Mouse (Mus musculus) midbrain, embryonic 11.5 days (tissue): ENCODE data around the gene Gm2174. TPM values are rescaled to one million over a fixed set of nuclear protein-coding genes. Genes with fewer than 3 reads are reported as not detected.

Experiments used
- ATAC-seq: fragments of 200-750 bp; cut with Nextera tagmentation; 2 replicates; pipeline ENCODE4 v1.8.0; 2017; ENCODE audit warnings: moderate TSS enrichment, moderate library complexity; ENCODE audit not compliant: low FRiP score
- DNase-seq: peaks from one replicate; pipeline ENCODE4 v3.0.0; 2015; ENCODE audit warnings: low spot score; ENCODE audit errors: missing footprints
- H3K27ac ChIP-seq: fragments of 300-500 bp; sonication (generic); 2 replicates; pipeline ENCODE4 v1.5.1; 2014; ENCODE audit warnings: low read depth, low read length
- H3K27me3 ChIP-seq: fragments of 300-500 bp; sonication (generic); 2 replicates; pipeline ENCODE4 v1.6.1; 2014; ENCODE audit warnings: mild to moderate bottlenecking, low read length, moderate library complexity, mixed read lengths; ENCODE audit not compliant: control insufficient read depth, insufficient read depth
- H3K36me3 ChIP-seq: fragments of 300-500 bp; sonication (generic); 2 replicates; pipeline ENCODE4 v1.6.1; 2014; ENCODE audit warnings: mild to moderate bottlenecking, low read length, moderate library complexity, mixed read lengths; ENCODE audit not compliant: control insufficient read depth, insufficient read depth
- H3K4me1 ChIP-seq: fragments of 300-500 bp; sonication (generic); 2 replicates; pipeline ENCODE4 v1.6.1; 2014; ENCODE audit warnings: low read length; ENCODE audit not compliant: control insufficient read depth, insufficient read depth
- H3K4me2 ChIP-seq: fragments of 300-500 bp; sonication (generic); 2 replicates; pipeline ENCODE4 v1.6.1; 2014; ENCODE audit warnings: mild to moderate bottlenecking, moderate library complexity
- H3K4me3 ChIP-seq: fragments of 300-500 bp; sonication (generic); 2 replicates; pipeline ENCODE4 v1.5.1; 2014; ENCODE audit warnings: low read depth, low read length
- H3K9ac ChIP-seq: fragments of 300-500 bp; sonication (generic); 2 replicates; pipeline ENCODE4 v1.6.1; 2014; ENCODE audit warnings: low read length
- H3K9me3 ChIP-seq: fragments of 300-500 bp; sonication (generic); 2 replicates; pipeline ENCODE4 v1.6.1; 2016; ENCODE audit warnings: low read length; ENCODE audit not compliant: control insufficient read depth
- WGBS: fragments of 180-500 bp; shearing (Covaris S2); extraction: QIAGEN DNeasy Blood & Tissue Kit; methylation state at CpG from one replicate; pipeline ENCODE4 v1.1.7; 2014; 5-methylcytosine and 5-hydroxymethylcytosine counted together
- polyA plus RNA-seq: library from polyadenylated mRNA; unstranded; fragments of >200 nt; fragmentation: Nextera tagmentation; extraction: Ambion mirVana; gene quantifications from 2 replicates; pipeline ENCODE4 v1.2.1, GENCODE M21; 2014

Gene Gm2174
- polyA plus RNA-seq, 1 experiment from 2014 or later, result 2.2 TPM

DNA sequence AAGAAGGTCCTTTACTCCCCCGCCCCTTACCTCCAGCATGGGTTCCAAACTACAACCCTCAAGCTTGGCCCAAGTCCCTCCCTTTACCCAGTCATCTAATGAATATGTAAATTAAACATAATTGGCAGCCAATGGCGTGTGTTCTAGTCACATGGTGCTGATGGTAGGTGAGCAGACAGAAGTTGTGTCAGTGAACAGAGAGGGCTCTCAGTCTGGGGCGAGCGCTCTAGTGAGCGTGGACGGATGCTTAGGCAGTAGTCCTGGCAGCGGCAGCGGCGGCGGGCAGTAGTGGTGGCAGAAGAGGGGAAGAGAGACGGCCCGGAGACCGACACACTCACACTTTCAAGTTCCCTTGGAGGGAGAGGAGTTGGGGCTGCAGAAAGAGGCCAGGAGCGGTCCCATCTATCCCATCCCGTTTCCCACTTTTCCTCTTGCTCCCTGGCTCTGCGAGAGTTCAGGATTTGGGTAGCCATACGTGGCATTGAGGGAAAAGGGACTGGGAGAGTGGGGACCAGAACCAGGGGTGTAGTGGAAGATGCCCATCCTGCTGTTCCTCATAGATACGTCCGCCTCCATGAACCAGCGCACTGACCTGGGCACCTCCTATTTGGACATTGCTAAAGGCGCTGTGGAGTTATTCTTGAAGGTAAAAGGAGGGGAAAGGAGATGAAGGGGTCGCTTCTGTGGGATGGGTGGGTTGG lies 7.1 kb downstream of the Gm2174 start, which contains the start of gene Ints6l:
TSS of gene Ints6l (plus strand) at position 187 of the 701 bp plus-strand sequence.
- Histone ChIP-seq H3K4me2 (peak within 1 kb of the TSS; percentile 55), H3K27me3 (no peaks in the 10 kb centered on the region), H3K4me3 (peak within 1 kb of the TSS; percentile 55), H3K27ac (peak within 1 kb of the TSS; percentile 88), H3K9me3 (no peaks in the 10 kb centered on the region), H3K4me1 (no peaks in the 10 kb centered on the region), H3K9ac (peak within 1 kb of the TSS; percentile 79), H3K36me3 (no peaks in the 10 kb centered on the region)
- DNase-seq (peak; percentile 92), ATAC-seq (peak; percentile 86)
- WGBS, result 14% methylated on average over 20 of the region's 22 CpGs

DNA sequence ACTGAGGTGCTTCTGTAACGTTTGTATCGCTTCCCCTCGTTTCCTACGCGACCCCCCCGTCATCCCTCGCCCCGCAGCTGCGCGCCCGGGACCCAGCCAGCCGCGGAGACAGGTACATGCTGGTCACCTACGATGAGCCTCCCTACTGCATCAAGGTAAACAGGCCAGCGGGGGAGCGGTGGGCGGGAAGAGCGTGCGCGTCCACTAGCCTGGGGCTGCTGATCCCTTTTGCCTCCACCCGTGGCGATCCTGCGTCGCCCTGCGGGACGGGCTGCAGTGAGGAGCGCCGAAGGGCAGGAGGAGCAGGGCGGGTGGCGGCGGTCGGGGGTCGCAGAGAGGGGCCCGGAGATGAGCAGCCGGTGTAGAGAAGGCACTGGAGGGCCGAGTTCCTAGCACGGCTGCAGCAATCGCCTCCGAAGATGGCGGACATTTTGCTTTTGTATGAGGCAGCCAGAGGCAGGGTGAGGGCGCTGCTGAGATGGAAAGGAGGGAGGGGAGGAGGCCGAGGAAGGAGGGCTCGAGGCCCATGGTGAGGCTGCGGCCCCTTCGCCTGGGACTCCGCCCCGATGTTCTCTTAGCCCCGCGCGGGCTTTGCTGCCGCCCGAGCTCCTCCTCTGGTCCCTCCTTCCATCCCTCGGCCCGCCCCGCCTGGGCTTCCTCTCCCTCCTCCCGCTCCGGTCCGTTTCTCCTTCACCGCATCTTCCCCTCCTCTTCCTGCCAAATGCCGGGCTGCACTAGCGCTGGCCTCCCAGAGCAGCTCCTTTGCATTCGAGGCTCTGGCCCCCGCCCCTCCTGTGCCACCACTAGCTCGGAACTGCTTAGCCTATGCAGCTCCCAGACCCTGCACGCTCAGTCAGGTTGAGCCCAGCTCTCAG lies 7.8 kb downstream of the Gm2174 start:
- peak overlapping the region; percentile 88 for H3K27ac ChIP-seq
- no peaks in the 10 kb centered on the region for H3K4me1 ChIP-seq
- peak; percentile 94 for DNase-seq
- ATAC-seq, result peak; percentile 95
- 15% methylated on average over 46 of the region's 65 CpGs for WGBS
- H3K9ac ChIP-seq, result peak overlapping the region; percentile 79
- no peaks in the 10 kb centered on the region for H3K36me3 ChIP-seq
- H3K4me2 ChIP-seq, result peak overlapping the region; percentile 55
- H3K9me3 ChIP-seq, result no peaks in the 10 kb centered on the region
- H3K27me3 ChIP-seq, result no peaks in the 10 kb centered on the region
- peak overlapping the region; percentile 55 for H3K4me3 ChIP-seq

DNA sequence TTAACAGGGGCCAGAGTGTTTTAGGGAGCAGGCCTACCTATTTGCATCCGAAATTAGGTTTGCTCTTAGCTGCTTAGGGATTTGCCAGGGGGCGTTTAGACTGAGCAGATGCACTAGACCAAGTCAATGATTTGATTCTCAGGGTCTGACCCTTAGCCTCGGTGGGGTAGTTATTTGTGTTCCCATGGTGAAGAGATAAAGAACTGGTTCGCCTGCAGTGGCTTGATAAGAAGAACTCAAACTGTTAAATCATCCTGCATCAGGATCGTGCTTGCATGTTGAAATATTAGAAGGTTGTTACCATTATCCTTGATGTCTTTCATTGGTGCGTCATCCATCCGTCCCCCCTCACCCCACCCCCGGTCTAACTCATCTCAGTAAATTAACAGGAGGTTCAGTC lies 8.6 kb downstream of the Gm2174 start:
- Histone ChIP-seq H3K36me3 (no peaks in the 10 kb centered on the region), H3K9ac (peak overlapping the region; percentile 25; the same call in 1 of the 2 replicates), H3K4me1 (no peaks in the 10 kb centered on the region), H3K9me3 (no peaks in the 10 kb centered on the region), H3K4me3 (peak overlapping the region; percentile 55), H3K27me3 (no peaks in the 10 kb centered on the region), H3K4me2 (peak overlapping the region; percentile 55), H3K27ac (peak overlapping the region; percentile 88)
- ATAC-seq, result peak; percentile 49
- no peak for DNase-seq
- 23% methylated on average over 8 of the region's 8 CpGs for WGBS

DNA sequence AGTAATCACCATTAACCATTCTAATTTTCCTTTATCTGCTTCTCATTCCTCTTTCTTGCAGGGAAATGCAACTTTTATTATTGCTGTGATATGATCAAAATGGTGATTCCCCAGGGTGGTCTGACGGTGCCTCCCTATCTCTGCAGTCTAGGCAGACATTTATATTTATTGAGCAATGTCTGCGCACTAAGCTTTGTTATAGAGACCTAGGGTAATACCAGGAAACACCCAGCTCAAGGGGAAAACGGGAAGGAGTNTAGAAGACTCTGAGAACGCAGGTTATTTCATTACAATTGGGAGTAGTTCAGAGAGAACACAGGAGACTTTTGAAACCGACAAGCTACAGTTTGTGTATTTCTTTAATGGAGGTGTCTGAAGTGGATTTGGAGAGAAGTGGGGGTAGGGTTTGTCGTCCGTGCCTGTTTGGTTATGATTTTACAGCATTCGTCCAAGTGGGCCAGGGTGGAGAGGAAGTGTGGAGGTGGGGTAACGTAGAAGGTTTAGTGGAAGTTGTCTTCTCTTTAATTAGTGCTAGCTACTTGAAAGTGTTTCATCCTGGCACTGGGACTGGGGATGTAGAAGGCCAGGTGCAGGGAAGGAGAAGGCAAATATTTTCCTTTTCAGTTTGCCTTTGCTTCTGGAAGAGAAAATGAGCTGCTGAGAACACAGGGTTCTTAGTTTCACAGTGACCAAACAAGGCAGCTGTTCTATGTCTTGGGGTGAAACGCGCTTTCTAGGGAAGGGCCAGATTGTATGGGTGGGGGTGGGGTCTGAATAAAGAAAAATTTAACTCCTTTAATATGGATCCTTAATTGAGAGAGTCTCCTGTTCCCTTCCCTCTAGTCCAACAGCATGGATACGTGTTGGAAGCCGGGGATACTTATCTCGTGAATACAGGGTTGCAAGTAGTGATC lies 14.5 kb downstream of the Gm2174 start:
- H3K4me1 ChIP-seq, result no peaks in the 10 kb centered on the region
- WGBS, result 87% methylated on average over 14 of the region's 14 CpGs
- DNase-seq (no peak), ATAC-seq (no peak)
- no peaks in the 10 kb centered on the region for H3K27me3 ChIP-seq
- no peak overlapping the region for H3K9ac ChIP-seq
- H3K9me3 ChIP-seq, result no peaks in the 10 kb centered on the region
- H3K27ac ChIP-seq, result no peak overlapping the region
- no peak overlapping the region for H3K4me2 ChIP-seq
- H3K36me3 ChIP-seq, result no peaks in the 10 kb centered on the region
- H3K4me3 ChIP-seq, result no peak overlapping the region

DNA sequence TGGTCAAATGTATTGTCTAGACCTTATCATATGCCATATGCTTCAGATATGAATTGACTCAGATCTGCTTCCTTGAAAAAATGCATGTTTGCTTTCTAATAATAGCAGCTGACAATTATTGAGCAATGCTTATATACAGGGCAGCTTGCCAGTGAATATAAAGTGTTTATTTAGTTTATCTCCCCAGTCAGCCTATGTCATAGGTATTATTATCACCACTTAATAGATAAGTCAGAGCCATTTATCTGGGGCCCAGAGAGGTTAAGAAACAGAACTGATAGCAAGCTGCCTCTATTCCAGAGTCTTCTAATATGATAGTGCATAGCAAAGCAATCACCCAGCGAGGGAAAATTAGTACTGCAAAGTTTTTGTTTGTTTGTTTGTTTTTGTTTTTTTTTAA lies 17.1 kb downstream of the Gm2174 start:
- DNase-seq (no peak), ATAC-seq (no peak)
- Histone ChIP-seq H3K4me1 (no peaks in the 10 kb centered on the region), H3K9me3 (no peaks in the 10 kb centered on the region), H3K27ac (no peak overlapping the region), H3K27me3 (no peaks in the 10 kb centered on the region), H3K36me3 (no peaks in the 10 kb centered on the region), H3K4me3 (no peak overlapping the region), H3K9ac (no peak overlapping the region), H3K4me2 (no peak overlapping the region)
- 80% methylated on average over 1 of the region's 1 CpGs for WGBS

DNA sequence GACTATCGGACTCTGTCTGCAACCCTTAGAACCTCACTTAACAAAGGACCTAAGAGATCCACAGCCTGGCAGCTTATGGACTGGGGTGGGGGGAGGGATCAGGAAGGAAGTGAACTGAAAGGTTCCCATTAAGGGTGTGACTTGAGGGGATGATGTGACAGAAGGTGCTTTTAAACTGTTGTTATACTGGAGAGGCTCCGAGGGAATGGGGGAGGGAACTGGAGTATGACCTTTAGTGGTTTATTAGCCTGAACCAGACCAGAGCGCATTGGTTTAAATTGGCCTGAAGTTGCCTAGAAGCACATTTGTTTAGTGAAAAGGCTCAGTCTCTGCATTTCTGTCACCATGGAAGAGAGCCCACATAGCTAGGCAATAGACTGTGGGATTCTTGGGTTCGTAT lies 19.9 kb downstream of the Gm2174 start:
- WGBS, result 79% methylated on average over 4 of the region's 4 CpGs
- Histone ChIP-seq H3K4me3 (no peak overlapping the region), H3K27me3 (no peaks in the 10 kb centered on the region), H3K4me2 (no peak overlapping the region), H3K36me3 (no peaks in the 10 kb centered on the region), H3K27ac (no peak overlapping the region), H3K9me3 (no peaks in the 10 kb centered on the region), H3K9ac (no peak overlapping the region), H3K4me1 (no peaks in the 10 kb centered on the region)
- DNase-seq (no peak), ATAC-seq (no peak)

DNA sequence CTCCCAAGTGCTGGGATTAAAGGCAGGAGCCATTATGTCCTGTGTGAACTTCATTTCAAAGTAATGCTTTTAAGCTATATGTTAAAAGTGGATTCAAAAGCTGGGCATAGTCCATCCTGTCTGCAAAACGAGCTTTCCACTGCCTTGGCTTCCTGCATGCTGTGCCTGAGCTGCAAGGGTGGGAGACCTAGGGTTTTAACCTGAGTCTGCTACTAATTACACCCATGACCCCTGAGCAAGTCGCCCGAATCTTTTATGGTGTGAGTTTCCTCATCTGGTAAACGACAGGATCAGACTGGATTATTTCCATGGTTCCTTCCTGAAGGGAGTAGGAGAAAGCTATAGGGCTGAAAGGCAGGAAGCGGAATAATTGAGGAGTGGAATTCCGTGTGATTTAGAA lies 20.7 kb downstream of the Gm2174 start:
- DNase-seq, result no peak
- H3K9ac ChIP-seq, result no peak overlapping the region
- H3K4me2 ChIP-seq, result no peak overlapping the region
- no peaks in the 10 kb centered on the region for H3K27me3 ChIP-seq
- H3K4me1 ChIP-seq, result no peaks in the 10 kb centered on the region
- WGBS, result 55% methylated on average over 6 of the region's 6 CpGs
- H3K36me3 ChIP-seq, result no peaks in the 10 kb centered on the region
- H3K4me3 ChIP-seq, result no peak overlapping the region
- no peaks in the 10 kb centered on the region for H3K9me3 ChIP-seq
- no peak overlapping the region for H3K27ac ChIP-seq
- ATAC-seq, result no peak

DNA sequence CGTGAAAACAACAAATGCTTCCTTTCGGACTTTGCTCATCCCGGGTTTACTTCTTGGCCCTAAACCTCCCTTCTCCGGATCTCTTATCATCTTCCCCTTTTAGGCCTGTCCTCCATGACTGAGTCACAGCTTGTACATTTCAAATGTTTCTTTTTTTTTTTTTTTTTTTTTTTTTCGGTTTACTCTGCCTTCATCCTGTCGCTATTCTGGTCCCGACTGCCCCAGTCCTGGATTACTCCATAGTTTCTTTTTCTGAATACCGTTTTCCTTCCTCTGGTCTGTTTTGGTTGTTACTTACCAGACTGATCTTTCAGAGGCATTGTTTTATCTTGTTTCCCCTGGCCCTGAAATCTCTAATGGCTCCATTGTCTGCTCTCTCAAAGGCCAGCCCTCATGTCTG lies 26.3 kb downstream of the Gm2174 start:
- no peaks in the 10 kb centered on the region for H3K4me1 ChIP-seq
- no peak overlapping the region for H3K4me2 ChIP-seq
- DNase-seq (no peak), ATAC-seq (no peak)
- no peak overlapping the region for H3K27ac ChIP-seq
- no peaks in the 10 kb centered on the region for H3K27me3 ChIP-seq
- no peak overlapping the region for H3K9ac ChIP-seq
- WGBS, result 77% methylated on average over 8 of the region's 8 CpGs
- no peak overlapping the region for H3K4me3 ChIP-seq
- H3K9me3 ChIP-seq, result no peaks in the 10 kb centered on the region
- no peaks in the 10 kb centered on the region for H3K36me3 ChIP-seq
